Mouse (Mus musculus) G1E (cell line): ENCODE measurements around the gene Pitpna. TPM values are rescaled to one million over a fixed set of nuclear protein-coding genes. Genes with fewer than 3 reads are reported as not detected.

ENCODE experiments used
- ATAC-seq: 2 replicates; pipeline ENCODE4 v1.8.0; 2016; ENCODE audit warnings: mild to moderate bottlenecking; ENCODE audit not compliant: insufficient number of reproducible peaks, poor library complexity, low FRiP score, severe bottlenecking; ENCODE audit errors: extremely low read depth
- DNase-seq: peaks from one replicate; pipeline ENCODE4 v3.0.0; 2012; ENCODE audit warnings: low spot score
- H3K27me3 ChIP-seq: 2 replicates; pipeline ENCODE4 v1.6.1; 2012; ENCODE audit warnings: mild to moderate bottlenecking, low read length, inconsistent platforms; ENCODE audit not compliant: insufficient read depth
- H3K36me3 ChIP-seq: replicated peaks from 2 replicates; pipeline ENCODE3; 2012; ENCODE audit warnings: mild to moderate bottlenecking, inconsistent platforms
- H3K4me1 ChIP-seq: 2 replicates; pipeline ENCODE4 v1.6.1; 2012; ENCODE audit warnings: low read depth, low read length, inconsistent platforms, mixed read lengths; ENCODE audit not compliant: insufficient read depth
- H3K4me3 ChIP-seq: 2 replicates; pipeline ENCODE4 v1.5.1; 2012; ENCODE audit warnings: low read depth, mild to moderate bottlenecking, inconsistent platforms, low read length, moderate library complexity, mixed read lengths
- H3K9me3 ChIP-seq: replicated peaks from 2 replicates; pipeline ENCODE4 v1.6.1; 2012; ENCODE audit warnings: inconsistent platforms
- CTCF ChIP-seq: IDR thresholded peaks from 2 replicates; pipeline ENCODE4 v1.5.1; 2012; ENCODE audit warnings: low read depth, low read length, inconsistent platforms, mixed read lengths
- GATA1 ChIP-seq: IDR thresholded peaks from 2 replicates; pipeline ENCODE4 v1.6.1; 2012; ENCODE audit warnings: borderline replicate concordance, low read length, inconsistent platforms, mixed read lengths
- GATA2 ChIP-seq: IDR thresholded peaks from 2 replicates; pipeline ENCODE4 v1.6.1; 2012; ENCODE audit warnings: low read depth, low read length, inconsistent platforms, borderline replicate concordance
- POLR2AphosphoS5 ChIP-seq: IDR thresholded peaks from 2 replicates; pipeline ENCODE4 v1.6.1; 2012; ENCODE audit warnings: low read depth, low read length, inconsistent platforms; ENCODE audit not compliant: insufficient replicate concordance
- TAL1 ChIP-seq: conservative IDR thresholded peaks from 2 replicates; pipeline ENCODE4 v1.6.1; 2012; ENCODE audit warnings: low read depth, low read length, inconsistent platforms, mixed read lengths
- polyA plus RNA-seq: library from polyadenylated mRNA; stranded (reverse); fragments of >175 nt; gene quantifications from 2 replicates; pipeline ENCODE4 v1.2.3, GENCODE M21; 2012
- total RNA-seq, 2 experiments: library from RNA; stranded (forward) in 1 of 2; stranded (reverse) in 1 of 2; fragments of 200-1000 nt in 1 of 2; fragments of >200 nt in 1 of 2; fragmentation: Nextera tagmentation in 1 of 2; gene quantifications; 2 replicates each; pipeline ENCODE4 v1.2.3; 2014 to 2017

Pitpna gene
- total and polyA plus RNA-seq, 3 experiments: 24.5 to 97.5 (median 43.2) TPM

DNA sequence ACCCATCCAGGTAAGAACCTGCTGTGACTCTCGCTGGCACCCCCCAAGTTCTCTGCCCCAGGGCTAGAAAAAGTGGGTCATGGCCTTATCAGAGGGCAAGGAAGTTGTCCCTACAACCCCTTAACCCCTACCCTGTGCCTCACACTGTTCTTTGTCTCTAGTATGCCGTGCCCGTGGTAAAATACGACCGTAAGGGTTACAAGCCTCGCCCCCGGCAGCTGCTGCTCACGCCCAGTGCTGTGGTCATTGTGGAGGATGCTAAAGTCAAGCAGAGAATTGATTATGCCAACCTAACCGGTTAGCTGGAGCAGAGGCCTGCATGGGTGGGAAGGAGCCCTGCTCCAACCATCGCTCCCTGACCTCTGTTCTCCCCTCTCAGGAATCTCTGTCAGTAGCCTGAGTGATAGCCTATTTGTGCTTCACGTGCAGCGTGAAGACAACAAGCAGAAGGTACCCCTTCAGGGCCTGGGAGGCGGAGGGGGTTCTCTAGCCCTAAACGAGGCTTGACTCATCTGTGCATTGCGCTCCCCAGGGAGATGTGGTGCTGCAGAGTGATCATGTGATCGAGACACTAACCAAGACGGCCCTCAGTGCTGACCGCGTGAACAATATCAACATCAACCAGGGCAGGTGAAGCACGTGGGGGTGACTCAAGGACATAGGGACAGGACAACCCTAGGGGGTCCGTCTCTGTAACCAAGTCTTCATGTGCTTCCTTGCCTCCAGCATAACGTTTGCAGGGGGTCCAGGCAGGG lies 83.7 kb downstream of the Pitpna start:
- Histone ChIP-seq H3K4me3 (no peak overlapping the region), H3K4me1 (peaks cover 16% of the 10 kb centered on the region), H3K9me3 (no peaks in the 10 kb centered on the region), H3K36me3 (peaks cover 74% of the 10 kb centered on the region), H3K27me3 (no peaks in the 10 kb centered on the region)
- TF ChIP-seq GATA2: no peak
- TF ChIP-seq POLR2AphosphoS5: no peak
- no peak for TF ChIP-seq TAL1
- TF ChIP-seq CTCF: no peak
- no peak for TF ChIP-seq GATA1
- DNase-seq (no peak), ATAC-seq (no peak)

DNA sequence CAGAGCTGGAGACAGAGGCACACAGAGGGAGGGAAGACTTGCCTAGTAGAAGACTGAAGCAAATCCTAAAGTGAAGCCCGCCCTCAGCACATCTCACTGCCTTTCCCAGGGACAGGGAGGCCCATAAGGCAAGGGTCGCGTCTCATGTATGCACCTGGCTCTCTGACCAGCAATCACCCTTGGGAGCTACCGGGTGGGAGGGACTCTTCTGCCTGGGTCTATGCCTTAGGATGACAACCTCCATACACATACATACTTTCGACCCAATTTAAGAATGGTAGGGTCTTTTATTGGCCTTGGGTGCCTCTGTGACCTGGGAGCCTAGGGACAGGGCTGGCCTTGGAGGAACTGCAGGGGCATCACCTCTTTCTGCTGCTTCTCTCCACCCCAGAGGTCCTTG lies 85.5 kb downstream of the Pitpna start:
- Histone ChIP-seq H3K36me3 (peaks cover 57% of the 10 kb centered on the region), H3K27me3 (no peaks in the 10 kb centered on the region), H3K4me3 (no peak overlapping the region), H3K9me3 (no peaks in the 10 kb centered on the region), H3K4me1 (peaks cover 16% of the 10 kb centered on the region)
- no peak for TF ChIP-seq TAL1
- TF ChIP-seq CTCF: no peak
- TF ChIP-seq GATA2: no peak
- no peak for TF ChIP-seq POLR2AphosphoS5
- TF ChIP-seq GATA1: no peak
- ATAC-seq (no peak), DNase-seq (no peak)

DNA sequence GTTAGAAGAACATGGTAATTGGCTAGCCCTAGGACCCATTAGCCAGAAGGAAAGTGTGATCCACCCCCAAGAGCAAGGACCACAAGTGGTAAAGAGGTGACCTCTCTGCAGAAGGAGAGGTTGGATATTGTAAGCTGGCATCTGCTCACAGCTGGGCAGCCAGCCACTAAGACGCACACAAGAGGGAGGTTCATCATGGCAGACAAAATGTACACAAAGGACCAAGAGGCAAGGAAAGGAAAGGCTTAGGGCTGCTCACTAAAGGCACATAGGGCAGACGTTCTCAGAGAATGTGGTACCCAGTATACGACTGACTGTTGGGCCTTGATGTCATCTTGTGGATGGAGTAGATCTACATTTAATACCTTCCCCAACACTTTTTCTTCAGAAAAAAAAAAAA lies 87.0 kb downstream of the Pitpna start:
- no peaks in the 10 kb centered on the region for H3K27me3 ChIP-seq
- peaks cover 14% of the 10 kb centered on the region for H3K4me1 ChIP-seq
- no peak for ATAC-seq
- TF ChIP-seq CTCF (no peak), TAL1 (no peak), GATA1 (no peak), POLR2AphosphoS5 (no peak), GATA2 (no peak)
- no peaks in the 10 kb centered on the region for H3K9me3 ChIP-seq
- peaks cover 43% of the 10 kb centered on the region for H3K36me3 ChIP-seq
- no peak overlapping the region for H3K4me3 ChIP-seq
- no peak for DNase-seq

DNA sequence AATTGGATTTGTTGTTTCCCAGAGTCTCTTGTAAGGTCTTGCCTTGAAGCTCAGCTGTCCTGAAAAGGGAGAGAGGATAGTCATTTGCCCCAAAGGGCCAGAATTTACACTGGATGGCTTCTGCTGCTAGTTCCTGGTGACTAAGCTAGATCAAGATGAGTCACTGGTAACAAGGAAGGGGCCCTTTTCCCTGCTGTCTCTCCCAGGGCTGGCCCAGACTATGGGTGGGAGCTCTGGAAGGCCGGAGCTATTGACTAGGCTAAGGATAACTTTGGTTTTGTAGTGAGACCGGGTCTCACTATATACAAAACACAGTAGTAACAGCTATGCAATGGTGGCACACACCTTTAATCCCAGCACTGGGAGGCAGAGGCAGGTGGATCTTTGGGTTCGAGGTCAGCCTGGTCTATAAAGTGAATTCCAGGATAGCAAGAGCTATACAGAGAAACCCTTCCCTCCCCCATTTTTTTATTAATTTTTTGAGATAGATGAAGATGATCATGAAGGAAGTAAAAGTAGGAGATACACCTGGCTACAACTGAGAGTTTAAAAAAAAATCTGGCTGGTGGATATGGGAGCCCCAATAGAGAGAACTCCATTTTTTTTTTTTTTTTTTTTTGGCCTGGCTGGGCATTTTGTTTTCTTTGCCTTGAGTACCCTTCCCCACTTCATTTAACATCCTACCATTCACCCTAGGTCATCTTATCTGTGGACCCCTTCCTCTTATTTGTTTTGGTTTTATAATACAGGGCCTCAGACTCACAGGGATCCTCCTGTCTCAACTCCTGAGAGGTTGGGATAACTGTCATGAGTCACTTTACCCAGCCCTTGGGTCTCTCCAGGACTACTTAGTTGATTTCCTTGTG lies 90.2 kb downstream of the Pitpna start:
- peaks cover 34% of the 10 kb centered on the region for H3K4me1 ChIP-seq
- peak overlapping the region; percentile 98 for H3K4me3 ChIP-seq
- H3K9me3 ChIP-seq: no peaks in the 10 kb centered on the region
- TF ChIP-seq TAL1: no peak
- TF ChIP-seq POLR2AphosphoS5: no peak
- no peak for TF ChIP-seq GATA2
- no peak for DNase-seq
- no peaks in the 10 kb centered on the region for H3K27me3 ChIP-seq
- H3K36me3 ChIP-seq: peaks cover 24% of the 10 kb centered on the region
- no peak for ATAC-seq

Other genes starting within 250 kb of the Pitpna start
- 94.0 and 105 TPM in 2 replicates for gene Rpa1, start 239.8 kb upstream of the Pitpna start, total RNA-seq (2014; fragmentation: Nextera tagmentation)
- 284 and 317 TPM in 2 replicates for gene Rpa1, start 239.8 kb upstream of the Pitpna start, total RNA-seq (2017)
- gene Rpa1, start 239.8 kb upstream of the Pitpna start, polyA plus RNA-seq: 97.4 and 130 TPM in 2 replicates
- gene Smyd4, start 239.7 kb upstream of the Pitpna start, total RNA-seq (2014; fragmentation: Nextera tagmentation): 6.3 and 12.4 TPM in 2 replicates
- 14.8 and 15.0 TPM in 2 replicates for gene Smyd4, start 239.7 kb upstream of the Pitpna start, total RNA-seq (2017)
- 1.1 TPM in 2 replicates for gene Smyd4, start 239.7 kb upstream of the Pitpna start, polyA plus RNA-seq
- not detected in 2 replicates for gene Serpinf1, start 165.4 kb upstream of the Pitpna start, total RNA-seq (2014; fragmentation: Nextera tagmentation)
- gene Serpinf1, start 165.4 kb upstream of the Pitpna start, total RNA-seq (2017): 0.38 TPM in 1 of 2 replicates, not detected in the other
- gene Serpinf1, start 165.4 kb upstream of the Pitpna start, polyA plus RNA-seq: not detected in 2 replicates
- gene Serpinf2, start 148.5 kb upstream of the Pitpna start, total RNA-seq (2014; fragmentation: Nextera tagmentation): not detected in 2 replicates
- 0.33 and 0.41 TPM in 2 replicates for gene Serpinf2, start 148.5 kb upstream of the Pitpna start, total RNA-seq (2017)
- 0.03 TPM in 1 of 2 replicates, not detected in the other for gene Serpinf2, start 148.5 kb upstream of the Pitpna start, polyA plus RNA-seq
- gene Wdr81, start 133.4 kb upstream of the Pitpna start, total RNA-seq (2014; fragmentation: Nextera tagmentation): 6.3 and 12.3 TPM in 2 replicates
- gene Wdr81, start 133.4 kb upstream of the Pitpna start, total RNA-seq (2017): 15.0 and 17.4 TPM in 2 replicates
- gene Wdr81, start 133.4 kb upstream of the Pitpna start, polyA plus RNA-seq: 18.7 and 20.5 TPM in 2 replicates
- 1.7 TPM in 1 of 2 replicates, not detected in the other for gene Tlcd2, start 126.4 kb upstream of the Pitpna start, total RNA-seq (2014; fragmentation: Nextera tagmentation)
- gene Tlcd2, start 126.4 kb upstream of the Pitpna start, total RNA-seq (2017): 0.58 and 1.8 TPM in 2 replicates
- not detected in 2 replicates for gene Tlcd2, start 126.4 kb upstream of the Pitpna start, polyA plus RNA-seq
- 537 and 539 TPM in 2 replicates for gene Prpf8, start 101.3 kb upstream of the Pitpna start, total RNA-seq (2014; fragmentation: Nextera tagmentation)
- 147 and 150 TPM in 2 replicates for gene Prpf8, start 101.3 kb upstream of the Pitpna start, total RNA-seq (2017)
- 55.3 and 90.1 TPM in 2 replicates for gene Prpf8, start 101.3 kb upstream of the Pitpna start, polyA plus RNA-seq
- gene Rilp, start 78.0 kb upstream of the Pitpna start, total RNA-seq (2014; fragmentation: Nextera tagmentation): 1.1 and 1.2 TPM in 2 replicates
- 0.29 and 0.49 TPM in 2 replicates for gene Rilp, start 78.0 kb upstream of the Pitpna start, total RNA-seq (2017)
- 0.18 and 0.25 TPM in 2 replicates for gene Rilp, start 78.0 kb upstream of the Pitpna start, polyA plus RNA-seq
- gene Scarf1, start 74.6 kb upstream of the Pitpna start, total RNA-seq (2014; fragmentation: Nextera tagmentation): not detected in 2 replicates
- gene Scarf1, start 74.6 kb upstream of the Pitpna start, total RNA-seq (2017): 0.11 TPM in 1 of 2 replicates, not detected in the other
- 0.03 and 0.08 TPM in 2 replicates for gene Scarf1, start 74.6 kb upstream of the Pitpna start, polyA plus RNA-seq
- gene Slc43a2, start 56.4 kb upstream of the Pitpna start, total RNA-seq (2014; fragmentation: Nextera tagmentation): 11.5 and 14.2 TPM in 2 replicates
- gene Slc43a2, start 56.4 kb upstream of the Pitpna start, total RNA-seq (2017): 3.8 and 4.2 TPM in 2 replicates
- gene Slc43a2, start 56.4 kb upstream of the Pitpna start, polyA plus RNA-seq: 5.3 and 7.5 TPM in 2 replicates
- 42.2 and 56.7 TPM in 2 replicates for gene Inpp5k, start 42.9 kb downstream of the Pitpna start, total RNA-seq (2014; fragmentation: Nextera tagmentation)
- 26.0 and 29.9 TPM in 2 replicates for gene Inpp5k, start 42.9 kb downstream of the Pitpna start, total RNA-seq (2017)
- 29.8 and 40.2 TPM in 2 replicates for gene Inpp5k, start 42.9 kb downstream of the Pitpna start, polyA plus RNA-seq
- gene Myo1c, start 62.4 kb downstream of the Pitpna start, total RNA-seq (2014; fragmentation: Nextera tagmentation): 29.3 and 35.0 TPM in 2 replicates
- gene Myo1c, start 62.4 kb downstream of the Pitpna start, total RNA-seq (2017): 23.2 and 24.0 TPM in 2 replicates
- gene Myo1c, start 62.4 kb downstream of the Pitpna start, polyA plus RNA-seq: 25.6 and 38.6 TPM in 2 replicates
- gene Crk, start 91.2 kb downstream of the Pitpna start, total RNA-seq (2014; fragmentation: Nextera tagmentation): 44.1 and 45.6 TPM in 2 replicates
- gene Crk, start 91.2 kb downstream of the Pitpna start, total RNA-seq (2017): 52.5 and 61.2 TPM in 2 replicates
- gene Crk, start 91.2 kb downstream of the Pitpna start, polyA plus RNA-seq: 98.0 and 129 TPM in 2 replicates
- 1,033 and 1,159 TPM in 2 replicates for gene Ywhae, start 144.8 kb downstream of the Pitpna start, total RNA-seq (2014; fragmentation: Nextera tagmentation)
- gene Ywhae, start 144.8 kb downstream of the Pitpna start, total RNA-seq (2017): 118 and 219 TPM in 2 replicates
- gene Ywhae, start 144.8 kb downstream of the Pitpna start, polyA plus RNA-seq: 489 and 577 TPM in 2 replicates
- not detected in 2 replicates for gene Doc2b, start 208.0 kb downstream of the Pitpna start, total RNA-seq (2014; fragmentation: Nextera tagmentation)
- gene Doc2b, start 208.0 kb downstream of the Pitpna start, total RNA-seq (2017): 0.06 TPM in 1 of 2 replicates, not detected in the other
- not detected in 2 replicates for gene Doc2b, start 208.0 kb downstream of the Pitpna start, polyA plus RNA-seq